Mouse (Mus musculus): ENCODE data around the gene Rnft2.

DNA sequence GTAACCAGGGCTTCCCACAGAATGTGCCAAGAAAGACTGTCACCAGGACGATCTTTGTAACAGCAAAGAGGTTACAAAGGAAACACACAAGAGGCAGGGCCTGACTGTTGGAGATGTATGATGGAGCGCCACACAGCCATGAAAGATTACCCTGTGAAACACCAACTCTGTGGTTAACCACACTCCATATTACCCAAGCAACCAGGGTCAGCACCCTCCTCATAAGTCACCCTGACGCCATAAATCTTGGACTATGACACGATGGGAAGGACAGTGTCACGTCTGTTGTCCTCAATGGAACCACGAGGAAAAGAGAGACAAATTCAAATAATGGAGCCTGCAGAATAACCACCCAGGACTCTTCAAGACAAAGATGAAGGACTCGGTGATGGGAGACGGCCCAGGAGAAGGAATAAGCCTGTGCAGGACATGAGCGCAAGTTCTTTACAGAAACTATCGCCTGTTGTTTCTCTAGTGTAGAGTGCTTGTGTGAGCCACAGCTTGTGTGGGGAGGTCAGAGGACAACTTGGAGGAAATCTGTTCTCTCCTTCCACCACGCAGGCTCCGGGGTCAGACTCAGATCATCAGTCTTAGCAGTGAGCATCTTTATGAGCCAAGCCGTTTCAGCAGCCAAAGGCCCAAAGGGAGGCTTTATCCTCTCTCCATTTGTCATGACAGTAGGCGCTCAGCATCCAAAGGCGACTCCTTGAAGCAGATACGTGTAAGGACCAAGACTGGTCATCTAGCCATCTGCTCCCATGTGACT is 40.1 kb downstream of the Rnft2 start:
- TF ChIP-seq CTCF (IDR thresholded peaks at IDR 0.05; ENCODE audit: low read depth, low read length) (no peak), GATA1 (IDR thresholded peaks at IDR 0.05; ENCODE audit: borderline replicate concordance, low read length) (no peak), POLR2AphosphoS5 (IDR thresholded peaks at IDR 0.05; ENCODE audit: insufficient replicate concordance, low read depth, low read length) (no peak), TAL1 (conservative IDR thresholded peaks at IDR 0.05; ENCODE audit: low read depth, low read length) (no peak)
